Mouse (Mus musculus) heart, adult 2 months (tissue): ENCODE measurements at regions not wholly inside any gene's neighbourhood (a gene's known extent, or its start where the extent isn't known, plus 50 kb on each side); places are given as distances from the start of the nearest gene placed in this dataset.

Experiments used
- CTCF ChIP-seq: fragments of 200-600 bp; IDR thresholded peaks from 2 replicates; pipeline ENCODE4 v1.8.1; 2022; ENCODE audit warnings: antibody characterized with exemption, mild to moderate bottlenecking, moderate library complexity
- EP300 ChIP-seq: fragments of 200-500 bp; IDR thresholded peaks from 2 replicates; pipeline ENCODE4 v1.6.1; 2011; ENCODE audit warnings: low read depth, low read length, control low read depth; ENCODE audit not compliant: insufficient read depth
- POLR2A ChIP-seq: fragments of 200-500 bp; IDR thresholded peaks from 2 replicates; pipeline ENCODE4 v1.6.1; 2011; ENCODE audit warnings: mild to moderate bottlenecking, low read depth, low read length, control low read depth; ENCODE audit not compliant: insufficient read depth

DNA sequence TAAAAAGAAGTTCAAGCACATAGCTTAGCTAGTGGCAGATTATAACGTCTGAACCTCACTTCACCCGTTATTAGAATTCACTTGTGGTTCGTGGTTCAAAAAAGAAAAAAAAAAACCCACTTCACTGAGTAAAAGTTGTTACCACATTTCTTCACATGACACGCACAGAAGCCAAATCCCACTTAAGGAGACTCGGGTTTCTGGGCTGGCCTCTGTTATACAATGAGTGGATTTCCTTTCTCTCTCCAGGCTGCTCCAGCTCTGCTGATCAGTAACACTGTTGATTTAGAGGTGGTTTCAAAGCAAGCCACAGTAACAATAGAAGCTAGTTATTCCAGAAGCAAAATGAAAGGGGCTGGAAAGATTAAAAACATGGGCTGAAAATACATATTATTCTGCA, 147.4 kb downstream of the Rnd3 start:
- TF ChIP-seq POLR2A (no peak), CTCF (no peak), EP300 (no peak)
